In the genomic region with DNA sequence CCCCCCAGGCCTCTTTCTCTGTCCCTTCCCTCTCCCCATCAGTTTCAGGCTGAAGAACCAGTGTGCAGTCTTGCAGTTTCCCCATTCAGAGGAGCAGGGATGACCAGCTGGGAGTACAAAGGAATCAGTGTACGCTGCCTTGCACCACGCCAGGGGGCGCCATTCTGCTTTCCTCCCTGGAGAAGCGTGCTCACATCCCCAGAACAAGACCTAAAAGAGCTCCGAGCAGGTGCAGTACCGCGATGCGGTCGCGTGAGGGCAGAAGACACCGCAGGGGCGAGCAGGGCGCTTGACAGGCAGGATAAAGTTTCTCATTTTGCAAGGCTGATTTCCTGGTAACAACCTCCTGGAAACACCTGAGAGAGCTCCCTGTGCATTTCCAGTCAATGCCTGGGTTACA, we compare ENCODE assay signal across 8 mouse cellular contexts. TPM values are rescaled to one million over a fixed set of nuclear protein-coding genes. Genes with fewer than 3 reads are reported as not detected.
DNase-seq lines count a peak whose midpoint lies in the region; ATAC-seq and TF ChIP-seq lines count a peak whose summit lies in the region.

No protein-coding gene starts in this region.

- H3K4me1 ChIP-seq in embryonic facial prominence, embryonic 10.5 days: peaks cover 5% of the 10 kb centered on the region; the same call in 1 of the 2 replicates
- no peaks in the 10 kb centered on the region for H3K4me1 ChIP-seq in intestine, postnatal 0 days (replicated peaks; ENCODE audit: control insufficient read depth, insufficient read depth, low read length)
- H3K4me1 ChIP-seq in midbrain, embryonic 13.5 days (replicated peaks): no peaks in the 10 kb centered on the region

- under 1% methylated on average over 13 of the region's 13 CpGs for WGBS in embryonic facial prominence, embryonic 10.5 days
- under 1% methylated on average over 13 of the region's 13 CpGs for WGBS in intestine, postnatal 0 days
- 0% methylated on average over 13 of the region's 13 CpGs for WGBS in midbrain, embryonic 13.5 days

- no peak overlapping the region for H3K4me2 ChIP-seq in intestine, postnatal 0 days (replicated peaks; ENCODE audit: low read depth)
- H3K4me2 ChIP-seq in midbrain, embryonic 13.5 days (replicated peaks): no peak overlapping the region

- intact Hi-C loops in left cerebral cortex, postnatal 36 days (cut with DNase I): loop anchor here (1.0 to 10.0 kb wide), 2 partner anchors 58 to 188 kb away; no protein-coding TSS in a partner anchor

- H3K27ac ChIP-seq in embryonic facial prominence, embryonic 10.5 days (replicated peaks): peak overlapping the region; percentile 66
- no peak overlapping the region for H3K27ac ChIP-seq in intestine, postnatal 0 days (ENCODE audit: low read depth, low read length)
- H3K27ac ChIP-seq in midbrain, embryonic 13.5 days: no peak overlapping the region

- 0 out of 2 replicates have a peak, but pooled peaks cover 4% of the 10 kb centered on the region for H3K27me3 ChIP-seq in embryonic facial prominence, embryonic 10.5 days (replicated peaks; ENCODE audit: low read depth, poor library complexity, severe bottlenecking)
- H3K27me3 ChIP-seq in intestine, postnatal 0 days (replicated peaks; ENCODE audit: control insufficient read depth, insufficient read depth, low read length): no peaks in the 10 kb centered on the region
- H3K27me3 ChIP-seq in midbrain, embryonic 13.5 days: no peaks in the 10 kb centered on the region

- TF ChIP-seq CTCF in intestine, postnatal 0 days (IDR thresholded peaks at IDR 0.05; ENCODE audit: low read depth): peak; percentile 99

- ATAC-seq in intestine, postnatal 0 days: peak; percentile 82
- ATAC-seq in midbrain, embryonic 13.5 days: peak; percentile 76

- H3K9me3 ChIP-seq in embryonic facial prominence, embryonic 10.5 days: no peaks in the 10 kb centered on the region
- no peaks in the 10 kb centered on the region for H3K9me3 ChIP-seq in intestine, postnatal 0 days (ENCODE audit: control insufficient read depth)
- H3K9me3 ChIP-seq in midbrain, embryonic 13.5 days: no peaks in the 10 kb centered on the region

- DNase-seq in 3134 (ENCODE audit: extremely low read depth, insufficient read length, low spot score): peak; percentile 92
- DNase-seq in adrenal gland, postnatal 10 days: peak; percentile 95
- DNase-seq in embryonic facial prominence, embryonic 10.5 days (ENCODE audit: low spot score): peak; percentile 95
- DNase-seq in gonadal fat pad, adult 2 months (ENCODE audit: low read depth): peak; percentile 14
- peak; percentile 93 for DNase-seq in left cerebral cortex, postnatal 36 days (ENCODE audit: low spot score in 2 of 2)
- peak; percentile 96 to 97 for DNase-seq in spleen, postnatal 10 days (ENCODE audit: low spot score in 2 of 2)

- no peak overlapping the region for H3K9ac ChIP-seq in intestine, postnatal 0 days (ENCODE audit: low read depth, low read length)
- no peak overlapping the region for H3K9ac ChIP-seq in midbrain, embryonic 13.5 days (replicated peaks)

- no peak overlapping the region for H3K4me3 ChIP-seq in embryonic facial prominence, embryonic 10.5 days
- H3K4me3 ChIP-seq in intestine, postnatal 0 days (ENCODE audit: low read depth, low read length): no peak overlapping the region
- H3K4me3 ChIP-seq in midbrain, embryonic 13.5 days (replicated peaks): no peak overlapping the region

- H3K36me3 ChIP-seq in embryonic facial prominence, embryonic 10.5 days (replicated peaks): no peaks in the 10 kb centered on the region
- H3K36me3 ChIP-seq in intestine, postnatal 0 days (ENCODE audit: control insufficient read depth, insufficient read depth): no peaks in the 10 kb centered on the region
- no peaks in the 10 kb centered on the region for H3K36me3 ChIP-seq in midbrain, embryonic 13.5 days

RNA-seq across cellular contexts. Expression of gene Tmem270, which starts 0.6 kb away (rescaled TPM):
- total RNA-seq in adrenal gland, postnatal 10 days (2021): not detected
- not detected in 2 replicates for polyA plus RNA-seq in embryonic facial prominence, embryonic 10.5 days (2016; fragmentation: Nextera tagmentation; extraction: Ambion mirVana)
- 1.4 and 1.9 TPM in 2 replicates for polyA plus RNA-seq in gonadal fat pad, adult 2 months (2012; rRNA removed)
- not detected in 2 replicates for polyA plus RNA-seq in intestine, postnatal 0 days (2015; fragmentation: Nextera tagmentation; extraction: Ambion mirVana)
- not detected for total RNA-seq in left cerebral cortex, postnatal 36 days (2021)
- polyA plus RNA-seq in midbrain, embryonic 13.5 days (2015; fragmentation: Nextera tagmentation; extraction: Ambion mirVana): not detected in 2 replicates

RNA-seq across cellular contexts. Expression of gene Cldn13, which starts 8.2 kb away (rescaled TPM):
- 1 to 10 TPM in 1 of 2 experiments, under 1 TPM in 1; 0.75 to 3.3 TPM for total RNA-seq in adrenal gland, postnatal 10 days (2021)
- polyA plus RNA-seq in embryonic facial prominence, embryonic 10.5 days (2016; fragmentation: Nextera tagmentation; extraction: Ambion mirVana): 2.1 and 2.8 TPM in 2 replicates
- polyA plus RNA-seq in gonadal fat pad, adult 2 months (2012; rRNA removed): 0.23 TPM in 1 of 2 replicates, not detected in the other
- not detected in 2 replicates for polyA plus RNA-seq in intestine, postnatal 0 days (2015; fragmentation: Nextera tagmentation; extraction: Ambion mirVana)
- not detected for total RNA-seq in left cerebral cortex, postnatal 36 days (2021)
- polyA plus RNA-seq in midbrain, embryonic 13.5 days (2015; fragmentation: Nextera tagmentation; extraction: Ambion mirVana): 0.26 and 0.35 TPM in 2 replicates

RNA-seq across cellular contexts. Expression of gene Mettl27, which starts 25.0 kb away (rescaled TPM):
- total RNA-seq in adrenal gland, postnatal 10 days (2021): 10 to 100 TPM; 23.6 to 24.2 TPM
- polyA plus RNA-seq in embryonic facial prominence, embryonic 10.5 days (2016; fragmentation: Nextera tagmentation; extraction: Ambion mirVana): 14.8 and 17.0 TPM in 2 replicates
- polyA plus RNA-seq in gonadal fat pad, adult 2 months (2012; rRNA removed): 52.6 and 54.8 TPM in 2 replicates
- 30.3 and 31.4 TPM in 2 replicates for polyA plus RNA-seq in intestine, postnatal 0 days (2015; fragmentation: Nextera tagmentation; extraction: Ambion mirVana)
- total RNA-seq in left cerebral cortex, postnatal 36 days (2021): 10 to 100 TPM in 1 of 2 experiments, 1 to 10 TPM in 1; 9.6 to 10.9 TPM
- 7.5 and 7.7 TPM in 2 replicates for polyA plus RNA-seq in midbrain, embryonic 13.5 days (2015; fragmentation: Nextera tagmentation; extraction: Ambion mirVana)

RNA-seq across cellular contexts. Expression of gene Cldn4, which starts 39.6 kb away (rescaled TPM):
- under 1 TPM; 0.21 to 0.57 TPM for total RNA-seq in adrenal gland, postnatal 10 days (2021)
- polyA plus RNA-seq in embryonic facial prominence, embryonic 10.5 days (2016; fragmentation: Nextera tagmentation; extraction: Ambion mirVana): 16.7 and 17.5 TPM in 2 replicates
- polyA plus RNA-seq in gonadal fat pad, adult 2 months (2012; rRNA removed): 118 and 130 TPM in 2 replicates
- polyA plus RNA-seq in intestine, postnatal 0 days (2015; fragmentation: Nextera tagmentation; extraction: Ambion mirVana): 62.1 and 76.6 TPM in 2 replicates
- not detected for total RNA-seq in left cerebral cortex, postnatal 36 days (2021)
- polyA plus RNA-seq in midbrain, embryonic 13.5 days (2015; fragmentation: Nextera tagmentation; extraction: Ambion mirVana): not detected in 2 replicates

Comparison
In these comparisons a context has a peak if more than half of its experiments do, and no peak if none do; other contexts are left out.
1. DNase-seq: peak in every context shown above with its lines; median percentile 96 in spleen, postnatal 10 days; 95 in adrenal gland, postnatal 10 days; 95 in embryonic facial prominence, embryonic 10.5 days; 93 in left cerebral cortex, postnatal 36 days; 92 in 3134; 14 in gonadal fat pad, adult 2 months.